Mouse (Mus musculus) E14TG2a.4 (cell line): ENCODE measurements around the gene Padi2.

Experiments used
- H3K27me3 ChIP-seq: 2 replicates; pipeline ENCODE4 v1.6.1; 2014; ENCODE audit warnings: low read length, control low read depth; ENCODE audit not compliant: insufficient read depth
- H3K36me3 ChIP-seq: 2 replicates; pipeline ENCODE4 v1.6.1; 2014; ENCODE audit warnings: low read length, control low read depth; ENCODE audit not compliant: insufficient read depth
- H3K4me1 ChIP-seq: replicated peaks from 2 replicates; pipeline ENCODE4 v1.6.1; 2014; ENCODE audit warnings: low read depth, low read length, control low read depth
- H3K4me3 ChIP-seq: replicated peaks from 2 replicates; pipeline ENCODE4 v1.5.1; 2014; ENCODE audit warnings: mild to moderate bottlenecking, low read length
- H3K9me3 ChIP-seq: 2 replicates; pipeline ENCODE4 v1.6.1; 2014; ENCODE audit warnings: low read length, control low read depth
- CTCF ChIP-seq: conservative IDR thresholded peaks from 2 replicates; pipeline ENCODE4 v1.5.1; 2014; ENCODE audit warnings: low read length
- NANOG ChIP-seq: IDR thresholded peaks from 2 replicates; pipeline ENCODE4 v1.6.1; 2014; ENCODE audit warnings: borderline replicate concordance, low read length, mixed read lengths
- POU5F1 ChIP-seq: IDR thresholded peaks from 2 replicates; pipeline ENCODE4 v1.6.1; 2014; ENCODE audit warnings: low read length, borderline replicate concordance

Gene Padi2

GRCm38 (mm10) chr4:140977886-140978692 lies 71.9 kb downstream of the Padi2 start:
- Histone ChIP-seq H3K4me3 (no peak overlapping the region), H3K27me3 (no peaks in the 10 kb centered on the region), H3K36me3 (peaks cover 66% of the 10 kb centered on the region), H3K4me1 (peaks cover 35% of the 10 kb centered on the region), H3K9me3 (peaks cover 3% of the 10 kb centered on the region; the same call in 1 of the 2 replicates)
- no peak for TF ChIP-seq NANOG
- TF ChIP-seq POU5F1 = no peak
- no peak for TF ChIP-seq CTCF

DNA sequence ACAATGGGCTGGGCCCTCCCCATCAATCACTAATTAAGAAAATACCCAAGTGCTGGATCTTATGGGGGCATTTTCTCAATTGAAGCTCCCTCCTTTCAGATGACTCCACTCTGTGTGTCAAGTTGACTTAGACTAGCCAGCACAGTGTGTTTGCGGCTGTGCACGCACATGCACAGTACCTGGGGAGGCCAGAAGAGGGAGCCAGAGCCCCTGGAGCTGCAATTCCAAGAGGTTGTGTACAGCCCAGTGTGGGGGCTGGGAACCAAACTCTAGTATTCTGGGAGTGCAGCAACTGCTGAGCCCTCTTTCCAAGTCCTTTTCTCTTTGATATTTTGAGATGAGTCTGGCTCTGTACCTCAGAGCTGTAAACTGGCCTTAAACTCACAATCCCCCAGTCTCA lies 75.5 kb downstream of the Padi2 start:
- Histone ChIP-seq H3K36me3 (peaks cover 31% of the 10 kb centered on the region), H3K4me3 (no peak overlapping the region), H3K4me1 (peaks cover 33% of the 10 kb centered on the region), H3K27me3 (no peaks in the 10 kb centered on the region), H3K9me3 (peaks cover 3% of the 10 kb centered on the region; the same call in 1 of the 2 replicates)
- TF ChIP-seq CTCF (peak; percentile 93), POU5F1 (no peak), NANOG (no peak)

DNA sequence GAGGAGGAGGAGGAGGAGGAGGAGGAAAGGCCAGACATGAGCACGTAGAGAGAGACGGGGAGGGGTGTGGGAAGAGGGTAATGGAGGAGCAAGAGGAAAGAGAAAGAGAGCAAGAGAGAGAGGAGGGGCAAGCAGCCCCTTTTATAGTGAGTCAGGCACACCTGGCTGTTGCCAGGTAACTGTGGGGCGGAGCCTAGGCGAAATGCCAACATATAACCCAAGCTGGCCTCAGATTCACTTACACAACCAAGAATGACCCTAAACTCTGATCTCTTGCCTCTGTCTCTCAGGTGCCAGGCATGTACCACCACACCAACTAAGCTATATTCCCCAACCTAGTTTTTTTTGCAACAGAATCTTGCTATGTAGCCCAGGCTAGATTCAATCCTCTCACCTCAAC lies 76.7 kb downstream of the Padi2 start:
- TF ChIP-seq NANOG = no peak
- no peak for TF ChIP-seq CTCF
- TF ChIP-seq POU5F1 = no peak
- no peak overlapping the region for H3K4me3 ChIP-seq

DNA sequence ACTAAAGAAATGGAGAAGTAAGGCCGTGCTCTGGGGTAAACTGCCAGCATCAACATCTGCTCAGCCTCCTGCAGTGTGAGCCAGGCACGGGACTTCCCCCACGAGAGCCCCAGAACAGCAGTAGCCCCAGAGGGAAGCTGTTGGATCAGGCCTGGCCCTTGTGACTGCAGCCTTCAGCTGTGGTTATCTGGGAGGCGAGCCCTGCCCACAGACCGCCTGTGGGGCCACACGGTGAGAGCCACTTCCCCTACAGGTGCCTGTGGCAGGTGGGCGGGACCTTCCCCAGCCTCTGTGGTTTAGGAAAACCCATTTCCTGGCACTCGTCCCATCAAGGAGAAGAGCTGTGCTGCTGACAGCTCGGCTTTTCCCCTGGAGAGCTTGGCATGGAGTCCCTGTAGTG lies 77.3 kb downstream of the Padi2 start:
- no peak for TF ChIP-seq NANOG
- peaks cover 26% of the 10 kb centered on the region for H3K4me1 ChIP-seq
- no peak overlapping the region for H3K4me3 ChIP-seq
- peaks cover 13% of the 10 kb centered on the region for H3K36me3 ChIP-seq
- no peaks in the 10 kb centered on the region for H3K27me3 ChIP-seq
- H3K9me3 ChIP-seq = peaks cover 3% of the 10 kb centered on the region; the same call in 1 of the 2 replicates

More for the DNA sequence above, 76.7 kb downstream of the Padi2 start:
- Histone ChIP-seq H3K36me3 (peaks cover 19% of the 10 kb centered on the region), H3K27me3 (no peaks in the 10 kb centered on the region), H3K4me1 (peaks cover 27% of the 10 kb centered on the region), H3K9me3 (peaks cover 3% of the 10 kb centered on the region; the same call in 1 of the 2 replicates)

GRCm38 (mm10) chr4:140984544-140984943 lies 78.4 kb downstream of the Padi2 start:
- no peaks in the 10 kb centered on the region for H3K27me3 ChIP-seq
- H3K4me1 ChIP-seq = peaks cover 35% of the 10 kb centered on the region
- no peak for TF ChIP-seq NANOG
- no peak for TF ChIP-seq POU5F1
- TF ChIP-seq CTCF = no peak
- H3K9me3 ChIP-seq = peaks cover 3% of the 10 kb centered on the region; the same call in 1 of the 2 replicates
- no peak overlapping the region for H3K4me3 ChIP-seq
- peaks cover 8% of the 10 kb centered on the region for H3K36me3 ChIP-seq

DNA sequence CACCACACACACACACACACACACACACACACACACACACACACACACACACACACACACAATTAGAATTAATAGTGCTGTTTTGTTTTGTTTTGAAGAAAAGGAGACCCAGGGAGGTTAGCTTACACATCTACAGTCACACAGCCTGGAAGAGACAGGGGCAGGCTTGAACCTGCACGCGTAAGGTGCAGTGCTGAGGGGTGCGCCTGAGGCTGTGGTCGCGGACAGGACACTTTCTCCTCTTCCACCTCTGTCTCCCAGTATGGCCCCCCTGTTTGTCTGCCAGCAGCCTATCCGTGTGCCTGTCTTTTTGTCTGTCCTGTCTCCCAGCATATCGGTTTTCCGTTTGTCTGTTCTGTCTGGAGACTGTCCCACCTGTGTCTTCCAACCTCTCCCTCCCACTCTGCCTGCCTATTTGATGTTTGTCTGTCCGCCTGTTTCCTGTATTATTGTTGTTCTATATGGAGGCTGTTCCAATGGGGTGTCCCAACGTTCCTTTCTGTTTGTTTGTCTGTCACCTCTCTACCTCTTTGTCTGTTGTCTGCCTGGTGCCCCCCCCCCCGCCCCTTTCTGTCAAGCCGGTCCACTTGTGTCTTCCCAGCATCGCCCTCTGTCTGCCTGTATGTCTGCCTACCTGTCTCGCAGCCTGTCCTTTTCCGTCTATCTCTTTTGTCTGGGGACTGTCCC lies 80.0 kb downstream of the Padi2 start:
- peaks cover 4% of the 10 kb centered on the region for H3K36me3 ChIP-seq
- H3K9me3 ChIP-seq = peaks cover 3% of the 10 kb centered on the region; the same call in 1 of the 2 replicates
- TF ChIP-seq CTCF (no peak), NANOG (no peak), POU5F1 (no peak)
- H3K4me1 ChIP-seq = peaks cover 46% of the 10 kb centered on the region
- no peaks in the 10 kb centered on the region for H3K27me3 ChIP-seq
- H3K4me3 ChIP-seq = peak overlapping the region; percentile 90

DNA sequence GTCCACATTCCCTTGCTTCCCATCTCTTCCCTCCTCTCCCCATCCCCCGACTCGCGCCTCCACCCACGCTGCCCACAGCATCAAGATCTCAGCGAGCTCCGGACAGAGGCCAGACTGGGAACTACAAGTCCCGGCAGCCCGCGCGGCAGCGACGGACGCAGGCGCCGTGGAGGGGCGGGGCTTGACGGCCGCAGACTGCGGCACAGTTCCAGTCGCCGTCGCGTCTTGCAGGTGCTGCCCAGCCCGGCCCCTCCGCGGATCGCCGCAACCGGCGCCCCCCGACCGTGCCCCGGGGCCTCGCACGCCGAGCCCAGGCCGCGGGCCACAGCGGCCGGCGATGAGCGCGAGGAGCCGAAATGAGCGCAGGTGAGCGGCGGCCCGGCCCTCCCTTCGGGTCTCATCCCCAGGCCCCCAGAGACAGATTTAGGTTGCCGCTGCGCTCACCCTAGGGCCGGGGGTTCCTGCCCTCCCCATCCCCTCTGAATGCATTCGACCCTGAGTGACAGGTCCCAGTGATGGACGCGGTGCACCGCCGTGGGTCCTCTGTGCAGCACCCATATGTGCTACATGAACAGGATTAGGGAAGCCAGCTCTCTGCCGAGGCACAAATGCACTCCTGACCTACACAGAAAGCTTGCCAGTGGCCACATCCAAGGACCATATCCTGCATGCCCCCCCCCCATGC lies 80.7 kb downstream of the Padi2 start, which contains the start of gene Atp13a2:
Gene Atp13a2 (plus strand): TSS at position 163 of the 685 bp plus-strand sequence.
- Histone ChIP-seq H3K27me3 (no peaks in the 10 kb centered on the region), H3K9me3 (no peaks in the 10 kb centered on the region), H3K4me3 (peak within 1 kb of the TSS; percentile 90), H3K36me3 (peaks cover 4% of the 10 kb centered on the region), H3K4me1 (peaks cover 52% of the 10 kb centered on the region)
- no peak for TF ChIP-seq CTCF
- TF ChIP-seq POU5F1 = no peak
- no peak for TF ChIP-seq NANOG

DNA sequence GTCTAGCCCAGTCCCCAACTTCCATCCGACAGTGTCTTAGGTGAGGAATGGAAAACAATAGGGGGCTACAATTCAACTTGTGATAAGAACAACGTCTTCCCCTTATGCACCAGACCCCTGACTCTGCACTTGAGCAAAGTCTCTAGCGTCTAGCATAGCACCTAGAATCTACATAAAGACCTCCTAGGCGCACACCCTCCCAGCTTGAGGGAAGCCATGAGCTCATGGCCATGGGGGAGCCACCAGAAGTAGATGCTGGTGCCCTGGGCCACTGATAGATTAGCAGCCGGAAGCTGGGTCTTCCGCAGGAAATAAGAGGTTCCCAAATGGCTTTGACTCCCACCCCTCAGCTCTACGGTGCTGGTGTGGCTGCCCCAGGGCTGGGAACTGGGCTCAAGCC lies 81.3 kb downstream of the Padi2 start:
- Histone ChIP-seq H3K9me3 (no peaks in the 10 kb centered on the region), H3K27me3 (no peaks in the 10 kb centered on the region), H3K4me1 (peaks cover 58% of the 10 kb centered on the region), H3K36me3 (peaks cover 4% of the 10 kb centered on the region), H3K4me3 (peak overlapping the region; percentile 90)
- TF ChIP-seq NANOG = no peak
- TF ChIP-seq POU5F1 = no peak
- no peak for TF ChIP-seq CTCF
